Mouse (Mus musculus): ENCODE results near the gene Prap1. TPM values are rescaled to one million over a fixed set of nuclear protein-coding genes. Genes with fewer than 3 reads are reported as not detected.

Gene Prap1
- polyA plus RNA-seq, 1 experiment from 2014 or later, result not detected

- peaks cover 11% of the 10 kb centered on the region for H3K36me3 ChIP-seq
- H3K9ac ChIP-seq, result no peak overlapping the region
- no peak overlapping the region for H3K4me3 ChIP-seq
- ATAC-seq, result no peak
- no peaks in the 10 kb centered on the region for H3K9me3 ChIP-seq (replicated peaks)
- peaks cover 14% of the 10 kb centered on the region for H3K4me1 ChIP-seq
- 0 out of 2 replicates have a peak overlapping the region, but pooled peaks have one; percentile 10 for H3K4me2 ChIP-seq
- H3K27me3 ChIP-seq (replicated peaks), result no peaks in the 10 kb centered on the region
- no peak overlapping the region for H3K27ac ChIP-seq
- 5% methylated on average over 14 of the region's 14 CpGs for WGBS (ENCODE audit: insufficient replicate concordance)
These were observed 48.2 kb downstream of the Prap1 start for GRCm38 (mm10) chr7:140141350-140141749.

- no peaks in the 10 kb centered on the region for H3K9me3 ChIP-seq (replicated peaks)
- no peaks in the 10 kb centered on the region for H3K27me3 ChIP-seq (replicated peaks)
- WGBS (ENCODE audit: insufficient replicate concordance), result 74% methylated on average over 4 of the region's 4 CpGs
- no peak overlapping the region for H3K4me3 ChIP-seq
- H3K4me2 ChIP-seq, result no peak overlapping the region
- no peak for ATAC-seq
- peaks cover 22% of the 10 kb centered on the region for H3K36me3 ChIP-seq
- H3K27ac ChIP-seq, result no peak overlapping the region
- H3K4me1 ChIP-seq, result 0 out of 2 replicates have a peak, but pooled peaks cover 4% of the 10 kb centered on the region
- no peak overlapping the region for H3K9ac ChIP-seq
These were observed 51.4 kb downstream of the Prap1 start for GRCm38 (mm10) chr7:140144550-140144949.

Other genes with a start within 250 kb of the Prap1 start
- 0.05 TPM in 1 of 2 replicates, not detected in the other for gene Kndc1, start 198.7 kb upstream of the Prap1 start, polyA plus RNA-seq (2016; fragmentation: Nextera tagmentation; extraction: Ambion mirVana)
- not detected in 2 replicates for gene Utf1, start 149.6 kb upstream of the Prap1 start, polyA plus RNA-seq (2016; fragmentation: Nextera tagmentation; extraction: Ambion mirVana)
- gene 6430531B16Rik, start 114.6 kb upstream of the Prap1 start, polyA plus RNA-seq (2016; fragmentation: Nextera tagmentation; extraction: Ambion mirVana), result not detected in 2 replicates
- 0.61 and 0.83 TPM in 2 replicates for gene Adam8, start 100.8 kb upstream of the Prap1 start, polyA plus RNA-seq (2016; fragmentation: Nextera tagmentation; extraction: Ambion mirVana)
- gene Zfp511, start 57.0 kb upstream of the Prap1 start, polyA plus RNA-seq (2016; fragmentation: Nextera tagmentation; extraction: Ambion mirVana), result 28.7 and 29.6 TPM in 2 replicates
- gene Tubgcp2, start 56.7 kb upstream of the Prap1 start, polyA plus RNA-seq (2016; fragmentation: Nextera tagmentation; extraction: Ambion mirVana), result 36.6 and 38.3 TPM in 2 replicates
- gene Msx3, start 44.3 kb upstream of the Prap1 start, polyA plus RNA-seq (2016; fragmentation: Nextera tagmentation; extraction: Ambion mirVana), result not detected in 2 replicates
- gene Caly, start 10.8 kb upstream of the Prap1 start, polyA plus RNA-seq (2016; fragmentation: Nextera tagmentation; extraction: Ambion mirVana), result 0.33 and 0.38 TPM in 2 replicates
- gene Fuom, start 9.0 kb downstream of the Prap1 start, polyA plus RNA-seq (2016; fragmentation: Nextera tagmentation; extraction: Ambion mirVana), result 7.4 and 7.6 TPM in 2 replicates
- 11.0 and 11.5 TPM in 2 replicates for gene Paox, start 22.4 kb downstream of the Prap1 start, polyA plus RNA-seq (2016; fragmentation: Nextera tagmentation; extraction: Ambion mirVana)
- 78.4 and 78.7 TPM in 2 replicates for gene Echs1, start 23.1 kb downstream of the Prap1 start, polyA plus RNA-seq (2016; fragmentation: Nextera tagmentation; extraction: Ambion mirVana)
- gene Mtg1, start 44.2 kb downstream of the Prap1 start, polyA plus RNA-seq (2016; fragmentation: Nextera tagmentation; extraction: Ambion mirVana), result 25.4 and 25.6 TPM in 2 replicates
- gene Sprn, start 61.5 kb downstream of the Prap1 start, polyA plus RNA-seq (2016; fragmentation: Nextera tagmentation; extraction: Ambion mirVana), result 0.04 TPM in 1 of 2 replicates, not detected in the other
- gene Olfr522, start 71.4 kb downstream of the Prap1 start, polyA plus RNA-seq (2016; fragmentation: Nextera tagmentation; extraction: Ambion mirVana), result not detected in 2 replicates
- not detected in 2 replicates for gene Olfr523, start 79.8 kb downstream of the Prap1 start, polyA plus RNA-seq (2016; fragmentation: Nextera tagmentation; extraction: Ambion mirVana)
- gene Olfr524, start 112.6 kb downstream of the Prap1 start, polyA plus RNA-seq (2016; fragmentation: Nextera tagmentation; extraction: Ambion mirVana), result not detected in 2 replicates
- gene Cd163l1, start 124.9 kb downstream of the Prap1 start, polyA plus RNA-seq (2016; fragmentation: Nextera tagmentation; extraction: Ambion mirVana), result 0.08 TPM in 1 of 2 replicates, not detected in the other
- not detected in 2 replicates for gene 5830411N06Rik, start 153.9 kb downstream of the Prap1 start, polyA plus RNA-seq (2016; fragmentation: Nextera tagmentation; extraction: Ambion mirVana)
- gene Olfr525, start 227.5 kb downstream of the Prap1 start, polyA plus RNA-seq (2016; fragmentation: Nextera tagmentation; extraction: Ambion mirVana), result not detected in 2 replicates
- not detected in 2 replicates for gene Olfr527, start 240.6 kb downstream of the Prap1 start, polyA plus RNA-seq (2016; fragmentation: Nextera tagmentation; extraction: Ambion mirVana)